Mouse (Mus musculus) lung, postnatal 36 days (tissue): ENCODE data around the gene 4921517D22Rik.

Experiments
- DNase-seq: peaks from one replicate; pipeline ENCODE4 v3.0.0; 2022; ENCODE audit warnings: mixed read lengths

4921517D22Rik gene

DNA sequence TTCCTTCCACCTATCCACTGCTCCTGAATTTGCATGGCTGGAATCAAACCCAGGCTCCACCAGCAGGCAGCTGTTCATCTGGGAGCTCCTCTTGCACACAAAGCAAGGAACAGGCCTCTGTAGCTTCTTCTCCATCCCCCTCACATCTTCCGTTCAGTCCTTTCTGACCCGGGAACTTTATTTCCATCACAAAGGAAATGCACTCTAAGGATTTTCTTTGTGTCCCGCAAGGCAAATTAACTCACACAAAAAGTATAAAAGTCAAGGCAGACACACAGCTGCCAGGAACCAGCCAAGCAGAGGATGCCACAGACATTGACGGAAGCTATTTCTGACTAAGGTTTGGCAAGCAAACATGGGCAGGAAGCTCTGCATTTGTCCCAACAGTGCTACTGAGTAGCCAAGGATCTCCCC is 36.9 kb downstream of the 4921517D22Rik start:
- DNase-seq: peak; percentile 50

DNA sequence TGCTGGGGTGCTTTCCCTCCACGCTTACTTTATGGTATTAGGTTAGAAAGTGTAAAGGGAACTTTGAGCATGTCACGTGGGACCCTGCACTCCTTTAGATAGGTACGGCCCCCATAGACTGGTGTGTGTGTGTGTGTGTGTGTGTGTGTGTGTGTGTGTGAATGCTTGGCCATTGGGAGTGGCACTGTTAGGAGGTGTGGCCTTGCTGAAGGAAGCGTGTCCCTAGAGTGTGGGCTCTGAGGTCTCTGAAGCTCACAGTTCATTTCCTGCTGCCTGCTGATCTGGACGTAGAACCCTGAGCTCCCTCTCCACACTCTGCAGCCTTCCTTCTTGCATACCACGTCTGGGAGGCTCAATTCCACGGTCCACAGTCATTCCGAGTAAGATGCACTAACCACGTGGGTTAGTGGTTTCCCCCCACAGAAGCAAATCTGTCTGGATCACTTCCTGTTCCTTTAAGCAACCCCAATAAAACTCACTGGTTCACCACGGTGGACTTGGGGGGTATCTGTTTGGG is 37.5 kb downstream of the 4921517D22Rik start:
- peak; percentile 53 for DNase-seq

DNA sequence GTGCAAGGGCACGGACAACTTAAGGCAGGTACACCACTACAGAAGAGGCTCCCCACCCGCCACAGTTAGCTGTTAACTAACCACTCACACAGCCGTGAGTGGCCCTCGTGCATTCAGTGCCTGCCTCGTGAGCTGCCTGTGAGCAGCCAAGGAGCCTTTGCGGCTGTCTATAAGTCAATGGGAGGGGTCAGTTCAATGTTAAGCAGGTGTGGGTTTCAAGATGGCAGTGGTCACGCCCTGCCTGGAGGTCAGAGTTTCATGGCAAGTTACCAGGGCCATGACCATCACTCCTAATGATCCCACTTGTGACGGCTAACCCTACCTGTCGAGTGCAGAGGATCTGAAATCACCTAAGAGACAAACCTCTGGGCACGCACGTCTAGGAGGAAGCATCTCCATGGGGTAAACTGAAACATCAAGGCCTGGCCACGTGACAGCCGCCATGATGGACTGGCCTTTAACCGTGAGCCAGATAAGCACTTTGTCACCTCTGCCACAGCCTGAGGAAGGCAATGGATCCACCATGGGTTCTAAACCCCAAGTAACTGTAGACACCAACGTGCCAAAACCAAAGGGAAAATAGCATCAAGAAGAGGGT is 38.1 kb downstream of the 4921517D22Rik start:
- no peak for DNase-seq

DNA sequence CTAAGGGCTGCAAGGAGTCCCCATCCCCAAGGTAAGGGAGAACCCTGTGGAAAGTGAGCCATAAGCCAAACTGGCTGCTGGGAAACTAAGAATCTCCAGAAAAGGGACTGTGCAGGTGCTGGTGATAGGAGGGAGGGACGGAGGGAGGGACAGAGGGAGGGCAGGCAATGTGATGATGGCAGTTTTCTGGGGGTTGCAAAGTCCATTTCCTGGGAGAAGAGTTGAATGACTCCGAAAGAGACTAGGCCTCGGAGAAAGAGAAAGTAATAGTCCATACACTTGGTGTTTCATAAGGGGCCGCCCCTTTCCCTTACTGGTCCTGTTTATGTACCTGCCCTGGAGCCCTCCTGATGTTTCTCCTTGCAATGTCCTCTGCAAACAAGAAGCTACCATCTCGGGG is 39.4 kb downstream of the 4921517D22Rik start:
- DNase-seq: no peak

DNA sequence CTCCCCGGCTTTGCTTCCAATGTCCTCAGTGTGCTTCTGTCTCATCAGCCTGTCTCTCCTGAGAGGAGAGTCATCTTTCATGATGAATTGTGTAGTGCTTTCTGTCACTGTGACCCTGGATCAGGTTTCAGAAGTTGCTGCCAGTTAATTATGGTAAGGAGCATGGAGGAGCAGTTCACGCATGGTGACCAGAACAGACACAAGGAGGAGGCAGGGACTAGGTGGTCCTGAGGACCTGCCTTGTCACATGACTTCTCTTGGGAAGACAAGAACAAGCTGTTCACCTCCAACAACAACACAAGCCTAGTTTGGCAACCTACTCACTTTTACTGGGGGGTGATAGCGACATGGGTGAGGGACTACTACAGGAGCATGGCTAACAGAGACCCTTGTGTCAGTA is 40.8 kb downstream of the 4921517D22Rik start:
- DNase-seq: no peak

DNA sequence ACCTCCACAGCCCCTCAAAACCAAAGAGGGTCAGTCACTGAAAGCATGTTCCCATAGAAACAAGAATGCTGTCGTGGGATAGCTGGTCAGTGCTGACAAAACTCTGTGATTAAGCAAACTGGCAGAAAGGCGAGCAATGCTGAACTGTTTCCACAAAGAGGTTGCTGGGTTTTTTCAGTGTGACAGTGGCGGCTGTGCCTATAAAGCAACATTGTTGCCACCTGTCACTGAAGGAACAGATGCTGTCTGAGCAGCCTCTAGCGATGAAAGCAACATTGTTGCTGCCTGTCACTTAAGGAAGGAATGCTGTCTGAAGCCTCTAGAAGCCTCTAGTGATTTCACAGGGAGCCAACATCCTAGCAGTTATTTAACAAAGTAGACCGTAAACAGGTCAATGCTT is 41.3 kb downstream of the 4921517D22Rik start:
- no peak for DNase-seq

DNA sequence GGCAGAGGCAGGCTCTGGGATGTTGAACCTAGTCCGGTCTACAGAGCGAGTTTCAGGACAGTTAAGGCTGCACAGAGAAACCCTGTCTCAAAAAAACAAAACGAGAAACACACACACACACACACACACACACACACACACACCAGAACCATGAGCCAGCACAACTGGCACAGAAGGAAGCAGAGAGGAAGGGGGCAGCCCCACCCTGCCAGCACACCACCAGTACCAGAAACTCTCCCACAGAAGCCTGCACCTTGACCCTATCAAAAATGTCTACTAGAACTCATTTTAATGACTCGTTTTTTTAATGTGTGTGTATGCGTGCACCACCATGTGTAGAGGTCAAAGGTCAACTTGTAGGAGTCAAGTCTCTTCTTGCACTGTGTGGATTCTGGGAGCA is 44.1 kb downstream of the 4921517D22Rik start:
- no peak for DNase-seq

DNA sequence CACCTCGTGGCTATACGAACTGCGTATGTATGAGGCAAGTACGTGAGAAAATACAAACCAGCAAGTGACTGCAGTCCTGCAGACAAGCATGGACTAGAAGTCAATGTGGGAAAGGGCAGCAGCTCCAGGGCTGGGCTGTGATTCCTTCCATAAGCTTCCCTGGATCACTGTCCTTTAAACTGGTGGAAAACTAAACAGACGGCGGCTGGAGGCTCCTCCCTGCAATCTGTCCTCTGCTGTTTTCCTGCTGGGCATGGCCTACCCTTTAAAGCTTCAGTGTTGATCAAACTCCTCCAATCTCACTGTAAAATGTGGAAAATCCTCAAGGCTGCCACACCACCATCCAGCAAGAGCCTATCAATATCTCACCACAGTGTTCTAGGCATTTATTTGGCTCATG is 45.3 kb downstream of the 4921517D22Rik start:
- DNase-seq: no peak

DNA sequence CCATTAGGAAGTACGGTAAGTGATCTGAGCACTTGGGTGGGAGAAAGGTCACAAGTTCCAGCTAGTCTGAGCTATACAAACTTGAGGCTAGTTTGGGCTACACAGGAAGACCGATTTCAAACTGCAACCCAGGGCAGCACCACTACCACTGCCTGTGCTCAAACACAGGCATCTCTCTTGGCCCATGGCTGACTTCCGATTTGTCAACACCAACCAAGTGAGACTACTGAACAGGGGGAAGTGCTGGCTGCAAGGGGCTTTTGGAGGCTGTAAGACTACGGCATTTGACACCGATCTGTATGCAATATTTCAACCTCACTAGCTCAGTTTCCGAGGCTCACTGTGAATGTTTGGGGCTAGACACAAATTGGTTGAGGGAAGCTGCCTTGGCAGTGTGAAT is 46.4 kb downstream of the 4921517D22Rik start:
- DNase-seq: no peak

DNA sequence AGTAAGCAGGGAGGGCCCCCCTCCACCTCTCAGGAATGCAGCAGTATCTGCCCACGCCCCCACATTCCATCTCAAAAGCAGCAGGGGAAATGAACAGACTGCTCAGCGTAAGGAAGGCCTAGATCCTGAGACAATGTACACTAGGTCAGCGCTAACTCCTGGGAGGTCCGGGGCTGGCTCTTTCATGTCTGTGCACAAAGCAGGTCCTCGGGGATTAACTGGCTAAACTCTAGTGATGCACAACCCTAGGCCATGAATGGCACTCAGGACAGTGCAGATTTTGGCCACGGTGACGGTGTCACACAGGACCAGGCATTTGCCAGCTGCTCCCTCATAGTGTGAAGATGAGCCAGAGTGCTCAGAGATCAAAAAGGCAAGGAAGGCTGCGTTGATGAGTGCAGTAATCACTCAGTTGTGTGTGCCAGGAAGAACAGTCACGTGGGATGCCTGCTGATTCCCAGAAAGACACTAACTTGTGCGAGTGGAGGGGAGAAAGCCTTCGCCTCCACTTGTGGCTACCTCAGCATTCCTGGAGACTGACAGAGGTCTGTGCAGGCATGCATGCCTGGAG is 47.1 kb downstream of the 4921517D22Rik start:
- no peak for DNase-seq

DNA sequence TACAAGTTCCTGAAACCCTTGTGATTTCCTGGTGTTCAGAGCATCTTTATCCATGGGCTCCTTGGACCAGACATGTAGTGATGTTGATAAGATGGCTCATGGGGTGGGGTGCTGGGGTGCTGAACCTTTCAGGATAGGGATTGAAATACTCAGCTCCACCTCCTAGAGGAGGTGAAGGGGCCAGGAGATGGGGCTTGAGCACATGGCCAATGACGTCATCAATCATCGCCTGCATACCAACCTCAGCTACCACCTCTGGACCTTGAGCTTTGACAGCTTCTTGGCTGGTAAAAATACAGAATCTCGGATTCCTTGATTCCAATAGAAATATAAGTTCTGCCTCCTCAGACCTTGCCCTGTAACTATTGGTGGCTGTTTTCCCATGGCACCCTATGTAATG is 48.4 kb downstream of the 4921517D22Rik start:
- no peak for DNase-seq

DNA sequence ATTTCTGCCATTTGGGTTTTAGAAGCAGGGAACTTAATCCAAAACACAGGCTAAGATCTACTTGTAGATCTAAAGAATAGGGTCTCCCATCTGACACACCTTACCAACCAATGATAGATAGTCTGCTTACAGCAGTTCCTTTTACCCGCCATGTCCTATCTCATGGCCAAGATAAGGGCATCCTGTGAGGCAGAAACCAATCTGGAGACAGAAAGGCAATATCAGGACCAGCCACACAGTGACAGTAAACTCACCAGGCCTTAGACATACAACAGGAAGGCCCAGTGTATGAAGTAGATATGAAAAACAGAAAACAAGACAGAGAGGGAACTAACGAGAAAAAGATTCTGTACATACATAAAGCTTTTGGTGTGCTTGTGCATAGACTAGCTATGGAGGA is 51.1 kb downstream of the 4921517D22Rik start:
- no peak for DNase-seq

DNA sequence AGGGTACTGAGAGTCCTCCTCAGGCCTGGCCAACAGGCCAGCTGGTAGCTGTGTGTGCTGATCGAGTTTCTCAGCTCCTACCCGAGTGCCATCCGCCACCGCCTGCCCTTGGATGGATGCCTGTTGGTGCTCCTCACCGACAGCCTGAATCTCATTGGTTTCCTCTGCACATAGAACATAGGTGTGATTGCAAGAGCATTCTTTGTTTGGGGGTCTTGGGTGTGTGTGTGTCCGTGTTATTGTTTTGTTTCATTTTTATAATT is 53.8 kb downstream of the 4921517D22Rik start:
- no peak for DNase-seq

DNA sequence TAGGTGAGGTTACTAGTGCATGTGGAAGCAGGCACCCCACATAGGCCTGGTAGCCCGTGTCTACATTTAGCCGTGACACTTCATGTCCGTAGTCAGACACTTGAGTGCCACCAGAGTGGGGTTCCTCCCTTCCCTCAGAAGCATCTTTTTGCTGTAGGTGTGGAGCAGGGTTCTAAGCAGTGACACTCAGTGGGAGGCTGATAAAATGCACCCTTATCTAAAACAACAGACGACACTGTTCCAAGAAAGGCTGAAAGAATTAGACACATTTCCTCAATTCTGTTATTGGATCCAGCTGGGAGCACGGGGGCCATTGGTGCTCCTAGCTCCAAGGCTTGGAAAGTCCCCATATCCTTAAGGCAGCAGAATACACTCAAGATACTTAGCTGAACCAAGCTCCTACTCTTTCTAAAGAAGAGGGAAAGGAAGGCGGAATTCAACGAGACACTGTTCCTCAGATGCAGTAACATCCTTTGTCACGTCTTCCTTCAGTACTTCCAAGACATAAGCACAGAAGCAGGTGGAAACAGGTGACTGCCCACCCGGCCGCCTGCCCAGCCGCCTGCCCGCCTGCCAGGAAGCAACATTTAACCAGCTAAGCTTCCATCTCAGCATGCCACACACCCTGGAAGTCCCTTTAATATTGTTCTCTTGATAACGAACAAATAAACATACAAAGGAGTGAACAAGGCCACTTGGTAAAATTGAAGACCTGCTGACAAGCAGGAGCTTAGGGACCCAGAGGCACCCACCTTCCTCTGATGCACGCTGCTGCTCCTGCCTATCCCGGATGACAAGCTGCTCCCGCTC is 54.3 kb downstream of the 4921517D22Rik start:
- no peak for DNase-seq

DNA sequence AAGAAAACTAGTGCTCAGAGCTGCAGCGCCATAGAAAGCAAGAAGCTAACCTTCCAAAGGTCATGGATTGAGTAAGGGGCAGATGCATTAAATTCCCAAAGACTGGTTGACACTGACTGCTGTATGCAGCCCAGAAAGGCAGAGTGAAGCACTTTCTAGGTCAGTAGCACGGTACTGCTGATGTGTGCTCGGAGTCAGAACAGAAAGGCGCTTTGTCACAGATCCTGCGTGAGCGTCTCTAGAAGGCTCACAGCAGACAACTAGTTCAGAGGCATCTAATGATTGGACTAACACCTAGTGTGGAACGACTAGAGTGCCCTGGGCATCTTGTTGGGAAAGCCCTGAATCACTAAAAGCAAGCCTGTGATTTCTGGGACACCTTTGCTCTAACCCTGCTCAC is 56.1 kb downstream of the 4921517D22Rik start:
- DNase-seq: no peak
